Mouse (Mus musculus) stomach, embryonic 16.5 days (tissue): Measurements from ENCODE around the gene Tctex1d2. TPM values are rescaled to one million over a fixed set of nuclear protein-coding genes. Genes with fewer than 3 reads are reported as not detected.

Source experiments
- ATAC-seq: fragments of 200-750 bp; cut with Nextera tagmentation; 2 replicates; pipeline ENCODE4 v1.8.0; 2017; ENCODE audit warnings: moderate number of reproducible peaks, moderate TSS enrichment; ENCODE audit not compliant: insufficient read depth, low FRiP score
- H3K27ac ChIP-seq: fragments of 300-500 bp; sonication (generic); 2 replicates; pipeline ENCODE4 v1.5.1; 2014; ENCODE audit warnings: low read length
- H3K27me3 ChIP-seq: fragments of 300-500 bp; sonication (generic); 2 replicates; pipeline ENCODE4 v1.6.1; 2014; ENCODE audit warnings: low read length, control low read depth, mixed read lengths; ENCODE audit not compliant: control insufficient read depth, insufficient read depth
- H3K36me3 ChIP-seq: fragments of 300-500 bp; sonication (generic); 2 replicates; pipeline ENCODE4 v1.6.1; 2014; ENCODE audit warnings: low read length; ENCODE audit not compliant: control insufficient read depth, insufficient read depth
- H3K4me1 ChIP-seq: fragments of 300-500 bp; sonication (generic); 2 replicates; pipeline ENCODE4 v1.6.1; 2014; ENCODE audit warnings: low read length, control low read depth, mixed read lengths; ENCODE audit not compliant: control insufficient read depth, insufficient read depth
- H3K4me2 ChIP-seq: fragments of 300-500 bp; sonication (generic); 2 replicates; pipeline ENCODE4 v1.6.1; 2014; ENCODE audit warnings: low read depth, low read length, mixed read lengths
- H3K4me3 ChIP-seq: fragments of 300-500 bp; sonication (generic); replicated peaks from 2 replicates; pipeline ENCODE4 v1.5.1; 2014; ENCODE audit warnings: mild to moderate bottlenecking, low read length
- H3K9ac ChIP-seq: fragments of 300-500 bp; sonication (generic); 2 replicates; pipeline ENCODE4 v1.6.1; 2014; ENCODE audit warnings: low read length
- H3K9me3 ChIP-seq: fragments of 300-500 bp; sonication (generic); replicated peaks from 2 replicates; pipeline ENCODE4 v1.6.1; 2016; ENCODE audit warnings: low read length, control low read depth; ENCODE audit not compliant: control insufficient read depth
- WGBS: fragments of 180-500 bp; shearing (Covaris S2); extraction: QIAGEN DNeasy Blood & Tissue Kit; methylation state at CpG from one replicate; pipeline ENCODE4 v1.1.7; 2014; 5-methylcytosine and 5-hydroxymethylcytosine counted together
- polyA plus RNA-seq: library from polyadenylated mRNA; unstranded; fragments of >200 nt; fragmentation: Nextera tagmentation; extraction: Ambion mirVana; gene quantifications from 2 replicates; pipeline ENCODE4 v1.2.1, GENCODE M21; 2015

Gene Tctex1d2
- polyA plus RNA-seq, 1 experiment from 2014 or later = 24.5 TPM

DNA sequence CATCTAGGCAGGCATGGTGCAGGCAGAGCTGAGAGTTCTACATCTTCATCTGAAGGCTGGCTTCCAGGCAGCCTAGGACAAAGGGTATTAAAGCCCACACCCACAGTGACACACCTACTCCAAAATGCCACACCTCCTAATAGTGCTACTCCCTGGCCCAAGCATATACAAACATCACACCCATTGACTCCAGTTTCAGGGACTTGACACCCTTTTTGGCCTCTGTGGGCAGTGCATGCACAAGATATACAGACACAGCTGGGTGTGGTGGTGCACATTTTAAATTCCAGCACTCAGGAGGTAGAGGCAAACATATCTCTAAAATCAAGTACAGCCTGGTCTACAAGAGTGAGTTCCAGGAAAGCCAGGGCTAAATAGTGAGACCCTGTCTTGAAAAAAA is 36.6 kb downstream of the Tctex1d2 start:
- H3K36me3 ChIP-seq = no peaks in the 10 kb centered on the region
- peak; percentile 56; the same call in 1 of the 2 replicates for ATAC-seq
- no peak overlapping the region for H3K4me2 ChIP-seq
- H3K27me3 ChIP-seq = no peaks in the 10 kb centered on the region
- H3K4me3 ChIP-seq = no peak overlapping the region
- no peaks in the 10 kb centered on the region for H3K4me1 ChIP-seq
- no peaks in the 10 kb centered on the region for H3K9me3 ChIP-seq
- no peak overlapping the region for H3K9ac ChIP-seq
- H3K27ac ChIP-seq = no peak overlapping the region

DNA sequence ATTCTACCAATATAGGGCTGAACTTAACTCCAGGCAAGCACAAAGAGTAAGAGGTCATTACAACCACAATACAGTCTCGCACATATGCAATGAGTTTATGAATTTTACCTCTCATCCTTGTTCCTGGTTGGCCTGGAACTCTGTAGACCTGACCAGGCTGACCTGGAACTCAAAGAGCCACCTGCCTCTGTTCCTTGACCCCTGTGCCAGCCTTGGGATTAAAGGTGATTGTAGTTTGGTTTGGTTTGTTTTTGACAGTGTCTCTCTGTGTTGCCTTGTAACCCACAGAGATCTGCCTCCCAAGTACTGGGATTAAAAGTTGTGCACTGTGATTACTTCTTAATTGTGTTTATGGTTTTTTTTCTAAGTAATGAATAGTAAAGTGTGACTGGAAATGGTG is 37.3 kb downstream of the Tctex1d2 start:
- no peak for ATAC-seq

DNA sequence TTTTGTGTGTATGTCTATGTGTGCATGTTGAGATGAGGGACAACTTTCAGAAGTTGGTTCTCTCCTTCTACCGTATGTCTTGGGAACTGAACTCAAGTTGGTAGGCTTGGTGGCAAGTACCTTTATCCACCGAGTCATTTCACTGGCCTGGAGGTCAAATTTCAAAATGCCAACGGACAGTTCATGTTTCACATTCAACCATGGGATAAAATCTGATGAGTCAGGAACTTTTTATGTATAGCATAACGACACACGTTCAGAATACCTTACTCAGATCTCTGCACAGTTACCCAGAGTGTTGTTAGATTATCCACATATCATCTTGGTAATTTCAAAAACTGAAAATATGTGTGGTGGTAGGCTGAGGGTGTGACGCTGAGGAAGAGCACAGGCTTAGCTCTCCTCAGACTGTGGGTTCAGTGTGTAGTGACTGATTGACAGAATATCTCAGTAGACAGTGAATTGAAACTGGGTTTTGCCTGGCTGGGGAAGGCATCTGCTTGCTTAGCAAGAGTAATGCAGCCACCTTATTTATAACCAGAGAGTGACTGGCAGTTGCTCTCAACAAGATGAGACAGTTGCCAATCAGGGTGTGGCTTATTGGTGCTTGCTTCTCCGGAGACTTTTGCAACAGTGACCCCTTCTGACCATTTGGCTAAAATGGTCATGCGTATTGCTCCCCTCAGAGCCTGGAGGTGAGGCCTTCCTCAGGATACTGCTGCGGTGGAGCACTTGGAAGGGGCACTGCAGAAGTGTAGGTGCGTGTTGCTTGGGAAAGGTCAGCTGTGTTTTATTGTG is 38.3 kb downstream of the Tctex1d2 start:
- no peaks in the 10 kb centered on the region for H3K9me3 ChIP-seq
- no peaks in the 10 kb centered on the region; the same call in 1 of the 2 replicates for H3K4me1 ChIP-seq
- no peak overlapping the region for H3K27ac ChIP-seq
- H3K9ac ChIP-seq = no peak overlapping the region
- H3K4me2 ChIP-seq = no peak overlapping the region
- 0 out of 2 replicates have a peak, but pooled peaks cover 1% of the 10 kb centered on the region for H3K36me3 ChIP-seq
- no peak for ATAC-seq
- no peak overlapping the region for H3K4me3 ChIP-seq
- H3K27me3 ChIP-seq = no peaks in the 10 kb centered on the region
- WGBS = 58% methylated on average over 10 of the region's 10 CpGs

More for the DNA sequence above, 37.3 kb downstream of the Tctex1d2 start:
- no peaks in the 10 kb centered on the region for H3K9me3 ChIP-seq
- no peak overlapping the region for H3K27ac ChIP-seq
- no peak overlapping the region for H3K4me3 ChIP-seq
- WGBS = 85% methylated on average over 1 of the region's 1 CpGs
- H3K36me3 ChIP-seq = no peaks in the 10 kb centered on the region
- H3K4me2 ChIP-seq = no peak overlapping the region
- H3K27me3 ChIP-seq = no peaks in the 10 kb centered on the region
- H3K4me1 ChIP-seq = no peaks in the 10 kb centered on the region
- H3K9ac ChIP-seq = no peak overlapping the region

DNA sequence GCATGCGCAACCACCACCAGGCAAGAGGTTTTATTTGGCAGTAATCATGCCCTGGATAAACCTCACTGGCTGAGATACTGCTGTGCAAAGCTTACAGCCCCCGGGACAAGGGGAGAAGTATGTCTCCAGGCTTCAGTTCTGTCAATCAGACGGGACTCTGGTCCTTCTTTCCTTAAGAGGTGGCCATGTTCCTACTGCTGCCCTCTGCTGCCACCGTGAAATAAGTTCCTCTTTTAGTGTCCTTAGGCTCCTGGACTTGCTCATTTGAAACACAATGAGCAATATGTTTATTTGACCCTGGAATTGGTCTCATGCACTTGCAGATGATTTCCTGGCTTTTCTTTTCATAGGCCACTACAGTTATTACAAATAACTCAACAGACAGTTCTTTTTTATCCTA is 41.0 kb downstream of the Tctex1d2 start:
- no peaks in the 10 kb centered on the region for H3K27me3 ChIP-seq
- peaks cover 10% of the 10 kb centered on the region; the same call in 1 of the 2 replicates for H3K36me3 ChIP-seq
- WGBS = 58% methylated on average over 4 of the region's 4 CpGs
- no peak overlapping the region; the same call in 1 of the 2 replicates for H3K27ac ChIP-seq
- no peak overlapping the region for H3K9ac ChIP-seq
- H3K4me2 ChIP-seq = no peak overlapping the region
- no peak for ATAC-seq
- no peaks in the 10 kb centered on the region for H3K9me3 ChIP-seq
- H3K4me3 ChIP-seq = no peak overlapping the region
- no peaks in the 10 kb centered on the region; the same call in 1 of the 2 replicates for H3K4me1 ChIP-seq

DNA sequence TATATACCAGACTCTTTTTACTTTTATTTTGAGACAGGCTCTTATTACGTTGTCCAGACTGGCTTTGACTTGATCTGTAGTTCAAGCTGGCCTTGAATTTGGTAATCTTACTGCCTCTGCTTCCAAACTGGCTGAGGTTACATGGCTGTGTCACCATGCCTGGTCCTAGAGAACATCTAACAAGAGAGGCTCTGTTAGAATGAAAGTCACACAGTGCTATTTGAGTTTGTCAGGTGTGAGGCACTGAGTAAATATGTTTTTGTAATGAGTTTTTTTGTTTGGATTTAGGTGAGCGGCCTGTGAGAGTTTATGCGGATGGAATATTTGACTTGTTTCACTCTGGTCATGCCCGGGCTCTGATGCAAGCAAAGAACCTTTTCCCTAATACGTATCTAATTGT is 42.2 kb downstream of the Tctex1d2 start:
- no peak overlapping the region for H3K4me3 ChIP-seq
- peak overlapping the region; percentile 46; the same call in 1 of the 2 replicates for H3K27ac ChIP-seq
- H3K4me1 ChIP-seq = no peaks in the 10 kb centered on the region; the same call in 1 of the 2 replicates
- WGBS = 68% methylated on average over 5 of the region's 5 CpGs
- peak; percentile 46; the same call in 1 of the 2 replicates for ATAC-seq
- peaks cover 10% of the 10 kb centered on the region; the same call in 1 of the 2 replicates for H3K36me3 ChIP-seq
- no peaks in the 10 kb centered on the region for H3K27me3 ChIP-seq
- H3K9ac ChIP-seq = no peak overlapping the region
- no peaks in the 10 kb centered on the region for H3K9me3 ChIP-seq
- H3K4me2 ChIP-seq = no peak overlapping the region

DNA sequence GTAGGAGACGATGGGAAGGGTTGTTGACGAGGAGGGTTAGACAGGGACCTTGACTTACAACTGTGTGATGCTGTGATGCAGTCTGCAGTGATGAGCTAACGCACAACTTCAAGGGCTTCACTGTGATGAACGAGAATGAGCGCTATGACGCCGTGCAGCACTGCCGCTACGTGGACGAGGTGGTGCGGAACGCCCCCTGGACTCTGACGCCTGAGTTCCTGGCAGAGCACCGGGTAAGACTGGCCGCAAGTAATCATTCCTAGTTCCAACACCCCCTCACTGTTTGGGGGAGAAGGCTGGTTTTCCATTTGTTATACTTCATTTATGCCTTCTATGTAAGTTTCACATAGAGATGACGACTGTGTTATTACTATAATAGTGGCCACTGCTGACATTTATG is 43.4 kb downstream of the Tctex1d2 start:
- Histone ChIP-seq H3K27ac (peak overlapping the region; percentile 43; the same call in 1 of the 2 replicates), H3K36me3 (peaks cover 10% of the 10 kb centered on the region; the same call in 1 of the 2 replicates), H3K27me3 (no peaks in the 10 kb centered on the region), H3K9me3 (no peaks in the 10 kb centered on the region), H3K9ac (no peak overlapping the region), H3K4me3 (no peak overlapping the region), H3K4me2 (no peak overlapping the region), H3K4me1 (no peaks in the 10 kb centered on the region; the same call in 1 of the 2 replicates)
- 93% methylated on average over 16 of the region's 16 CpGs for WGBS
- ATAC-seq = no peak

DNA sequence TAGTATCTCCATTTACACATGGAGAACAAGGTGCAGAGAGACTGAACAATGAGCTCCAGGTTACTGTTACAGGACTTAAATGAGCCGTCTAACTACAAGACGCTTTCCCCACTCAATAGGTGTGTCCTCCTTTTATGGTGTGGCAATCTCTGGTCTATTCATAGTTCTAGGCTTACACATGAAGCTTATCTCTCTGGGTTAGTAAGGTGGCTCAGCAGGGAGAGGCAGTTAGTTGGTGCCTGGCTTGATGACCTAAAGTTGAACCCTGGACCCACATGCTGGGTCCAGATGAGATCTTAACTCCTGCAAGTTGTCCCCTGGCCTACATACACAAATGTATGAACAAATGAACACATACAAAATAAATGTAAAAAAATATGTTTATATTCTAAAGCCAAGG is 43.9 kb downstream of the Tctex1d2 start:
- 57% methylated on average over 2 of the region's 2 CpGs for WGBS

DNA sequence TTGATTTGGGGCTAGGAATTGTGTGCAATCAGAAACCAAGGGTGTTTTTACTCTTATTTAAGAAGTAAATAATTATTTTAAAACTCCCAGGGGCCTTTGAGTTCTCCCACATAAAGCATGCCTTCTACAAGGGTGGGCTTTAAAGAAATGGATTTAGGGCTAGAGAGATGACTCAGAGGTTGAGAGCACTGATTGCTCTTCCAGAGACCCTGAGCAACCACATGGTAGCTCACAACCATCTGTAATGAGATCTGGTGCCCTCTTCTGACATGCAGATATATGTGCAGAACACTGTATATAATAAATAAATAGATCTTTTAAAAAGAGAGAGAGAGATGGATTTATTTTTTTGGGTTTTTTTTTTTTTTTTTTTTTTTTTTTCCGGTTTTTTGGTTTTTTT is 45.4 kb downstream of the Tctex1d2 start:
- Histone ChIP-seq H3K9me3 (no peaks in the 10 kb centered on the region), H3K27me3 (no peaks in the 10 kb centered on the region)
- WGBS = 0% methylated on average over 1 of the region's 1 CpGs

More for the DNA sequence above, 43.9 kb downstream of the Tctex1d2 start:
- no peak overlapping the region for H3K4me2 ChIP-seq
- H3K4me1 ChIP-seq = no peaks in the 10 kb centered on the region; the same call in 1 of the 2 replicates
- H3K9me3 ChIP-seq = no peaks in the 10 kb centered on the region
- H3K36me3 ChIP-seq = peaks cover 10% of the 10 kb centered on the region; the same call in 1 of the 2 replicates
- ATAC-seq = peak; percentile 87
- H3K9ac ChIP-seq = no peak overlapping the region
- no peak overlapping the region for H3K4me3 ChIP-seq
- peak overlapping the region; percentile 43; the same call in 1 of the 2 replicates for H3K27ac ChIP-seq
- H3K27me3 ChIP-seq = no peaks in the 10 kb centered on the region

DNA sequence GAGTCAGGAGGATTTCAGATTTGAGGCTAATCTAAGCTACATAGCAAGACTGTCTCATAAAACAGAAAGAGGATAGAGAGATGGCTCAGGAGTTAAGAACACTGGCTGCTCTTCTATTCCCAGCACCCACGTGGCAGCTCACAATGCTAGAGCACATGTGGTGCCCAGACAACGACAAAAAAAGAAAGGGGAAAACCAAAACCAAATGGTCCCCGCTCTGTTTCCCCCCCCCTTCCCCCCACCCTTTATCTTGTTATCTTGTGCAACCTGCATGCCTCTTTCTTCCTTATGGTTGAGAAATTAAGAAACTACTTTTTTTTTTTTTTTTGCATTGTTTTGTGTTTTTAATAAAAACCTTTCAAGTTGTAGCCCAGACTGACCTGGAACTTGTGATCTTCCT is 49.0 kb downstream of the Tctex1d2 start:
- Histone ChIP-seq H3K4me1 (no peaks in the 10 kb centered on the region), H3K27me3 (no peaks in the 10 kb centered on the region), H3K4me3 (no peak overlapping the region), H3K4me2 (no peak overlapping the region), H3K27ac (no peak overlapping the region), H3K9ac (no peak overlapping the region), H3K9me3 (no peaks in the 10 kb centered on the region), H3K36me3 (peaks cover 8% of the 10 kb centered on the region; the same call in 1 of the 2 replicates)
- no peak for ATAC-seq
- 71% methylated on average over 3 of the region's 3 CpGs for WGBS

More for the DNA sequence above, 45.4 kb downstream of the Tctex1d2 start:
- H3K4me3 ChIP-seq = no peak overlapping the region
- H3K9ac ChIP-seq = no peak overlapping the region
- H3K36me3 ChIP-seq = peaks cover 10% of the 10 kb centered on the region; the same call in 1 of the 2 replicates
- H3K4me1 ChIP-seq = no peaks in the 10 kb centered on the region; the same call in 1 of the 2 replicates
- no peak overlapping the region for H3K4me2 ChIP-seq
- no peak overlapping the region for H3K27ac ChIP-seq
- ATAC-seq = no peak
